Mouse (Mus musculus) E14TG2a.4 (cell line): Measurements from ENCODE around the gene Defb29.
A peak's percentile ranks its signal among the peaks of the same experiment; 100 is the strongest.

Experiments used
- CTCF ChIP-seq: conservative IDR thresholded peaks from 2 replicates; pipeline ENCODE4 v1.5.1; 2014; ENCODE audit warnings: low read length
- POU5F1 ChIP-seq: IDR thresholded peaks from 2 replicates; pipeline ENCODE4 v1.6.1; 2014; ENCODE audit warnings: low read length, borderline replicate concordance

GRCm38 (mm10) chr2:152544691-152545090 lies 4.8 kb upstream of the Defb29 start:
- TF ChIP-seq CTCF (peak; percentile 45), POU5F1 (no peak)
